Mouse (Mus musculus) G1E (cell line): ENCODE measurements around the gene Scaf4.

Experiments
- CTCF ChIP-seq: IDR thresholded peaks from 2 replicates; pipeline ENCODE4 v1.5.1; 2012; ENCODE audit warnings: low read depth, low read length, inconsistent platforms, mixed read lengths
- GATA1 ChIP-seq: IDR thresholded peaks from 2 replicates; pipeline ENCODE4 v1.6.1; 2012; ENCODE audit warnings: borderline replicate concordance, low read length, inconsistent platforms, mixed read lengths
- POLR2AphosphoS5 ChIP-seq: IDR thresholded peaks from 2 replicates; pipeline ENCODE4 v1.6.1; 2012; ENCODE audit warnings: low read depth, low read length, inconsistent platforms; ENCODE audit not compliant: insufficient replicate concordance

GRCm38 (mm10) chr16:90258950-90259349 lies 25.4 kb downstream of the Scaf4 start:
- TF ChIP-seq GATA1 (no peak), CTCF (no peak), POLR2AphosphoS5 (no peak)
